Mouse (Mus musculus): ENCODE measurements around the gene Tnni1. TPM values are rescaled to one million over a fixed set of nuclear protein-coding genes. Genes with fewer than 3 reads are reported as not detected.

The Tnni1 gene
- total RNA-seq, 2 experiments from 2014 or later, result 2.9 to 3.2 TPM

DNA sequence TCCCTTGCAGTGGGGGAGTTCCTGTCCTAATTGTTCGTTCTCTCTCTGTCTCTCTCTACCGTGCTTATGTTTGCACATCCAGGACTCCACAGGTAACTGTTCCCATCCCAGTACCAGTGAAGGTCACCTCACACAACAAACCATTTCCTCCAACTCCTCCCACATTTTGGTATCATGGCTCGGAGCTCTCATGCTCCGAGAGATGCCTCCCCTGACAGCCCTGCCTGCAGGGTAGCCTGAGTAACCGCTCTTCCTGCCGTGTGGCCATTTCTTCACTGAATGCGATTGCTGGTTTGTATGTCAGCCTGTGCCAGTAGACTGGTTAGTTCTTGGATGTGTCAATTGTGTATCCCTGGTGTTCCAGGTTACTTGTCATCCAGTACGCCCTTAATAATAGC, 7.7 kb upstream of the Tnni1 start:
- DNase-seq (ENCODE audit: low spot score in 2 of 2), result no peak
- Histone ChIP-seq H3K4me3 (no peak overlapping the region), H3K27ac (no peak overlapping the region; the same call in 1 of the 2 replicates)
- TF ChIP-seq CTCF (conservative IDR thresholded peaks at IDR 0.05), result no peak

DNA sequence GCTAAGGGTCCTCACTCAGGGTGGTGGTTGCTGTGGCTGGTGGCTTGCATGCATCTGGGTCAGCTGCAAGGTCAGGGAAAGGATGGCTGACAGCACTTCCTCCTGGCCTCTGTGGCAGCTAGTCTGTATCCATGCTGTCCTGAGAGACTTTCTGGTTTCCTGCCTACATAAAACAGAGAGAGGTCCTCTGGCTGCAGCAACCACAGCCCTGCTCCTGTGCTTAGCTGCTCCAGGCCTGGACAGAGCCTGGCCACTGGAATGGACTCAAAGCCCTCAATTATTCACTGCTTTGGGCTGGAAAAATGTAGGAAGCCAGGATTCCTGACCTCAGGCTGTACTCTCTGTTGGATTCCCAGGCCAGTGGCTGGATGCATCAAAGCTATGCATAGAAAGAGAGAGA, 2.6 kb upstream of the Tnni1 start:
- Histone ChIP-seq H3K4me3 (no peak overlapping the region), H3K27ac (no peak overlapping the region)
- no peak for TF ChIP-seq CTCF (conservative IDR thresholded peaks at IDR 0.05)
- no peak for DNase-seq (ENCODE audit: low spot score in 2 of 2)

DNA sequence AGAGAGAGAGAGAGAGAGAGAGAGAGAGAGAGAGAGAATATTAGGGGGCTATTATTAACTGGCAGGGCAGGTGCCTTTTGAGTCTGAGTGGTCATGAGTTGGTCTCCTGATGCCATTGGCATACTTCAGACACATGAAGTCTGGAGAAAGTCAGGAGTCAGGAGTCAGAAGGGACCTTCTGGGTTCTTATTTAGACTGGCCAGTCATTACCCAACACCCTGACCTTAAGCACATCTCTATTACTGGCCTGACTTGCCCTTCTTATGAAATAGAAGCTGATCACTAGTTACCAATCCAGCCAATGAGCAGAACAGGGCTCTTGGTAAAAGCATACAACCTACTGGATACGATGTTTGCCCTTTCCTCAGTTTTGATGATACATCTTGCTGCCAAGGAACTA, 2.2 kb upstream of the Tnni1 start:
- H3K27ac ChIP-seq, result no peak overlapping the region
- no peak for DNase-seq (ENCODE audit: low spot score in 2 of 2)
- TF ChIP-seq CTCF (conservative IDR thresholded peaks at IDR 0.05), result no peak
- H3K4me3 ChIP-seq, result no peak overlapping the region

DNA sequence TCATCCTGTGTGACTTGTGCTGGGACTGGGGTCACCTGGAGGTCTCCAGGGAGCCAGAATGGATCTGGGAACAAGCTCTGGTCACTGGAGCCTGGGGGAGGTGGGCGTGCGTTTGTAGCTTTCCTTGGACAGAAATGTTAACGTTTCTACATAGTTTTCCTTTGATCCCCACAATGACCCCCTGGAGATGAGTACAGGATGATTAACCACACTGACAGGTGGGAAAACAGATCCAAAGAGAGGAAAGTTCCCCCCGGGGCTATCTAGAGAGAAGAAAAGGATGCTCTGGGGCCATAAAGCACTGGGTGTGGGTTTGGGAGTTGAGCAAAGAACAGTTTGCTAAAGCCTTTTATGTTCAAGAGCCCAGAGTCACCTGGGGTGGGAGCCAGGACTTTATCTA, 1.4 kb downstream of the Tnni1 start:
- DNase-seq (ENCODE audit: low spot score in 2 of 2), result no peak
- no peak for TF ChIP-seq CTCF (conservative IDR thresholded peaks at IDR 0.05)
- Histone ChIP-seq H3K27ac (peak overlapping the region; percentile 63), H3K4me3 (no peak overlapping the region)

DNA sequence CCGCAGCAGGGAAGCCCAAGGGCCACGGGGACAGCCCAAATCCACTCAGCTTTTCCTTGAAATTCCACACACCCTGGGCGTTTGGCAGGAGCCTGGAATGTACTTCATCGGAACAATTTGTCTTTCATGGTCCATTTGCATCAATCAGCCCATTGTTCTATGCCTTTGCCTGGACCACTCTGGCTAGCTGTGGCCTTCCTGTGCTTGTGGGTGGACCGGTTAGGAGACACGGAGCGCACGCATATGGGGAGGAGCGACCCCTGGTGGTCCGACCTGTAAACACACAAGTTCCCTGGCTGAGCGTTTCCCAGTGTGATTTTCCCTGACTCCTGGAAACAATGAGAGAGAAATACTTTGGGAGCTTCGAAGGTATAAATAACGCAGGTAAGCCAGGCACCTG, 2.0 kb downstream of the Tnni1 start:
- TF ChIP-seq CTCF (conservative IDR thresholded peaks at IDR 0.05), result peak; percentile 87
- Histone ChIP-seq H3K4me3 (no peak overlapping the region), H3K27ac (peak overlapping the region; percentile 63; the same call in 1 of the 2 replicates)
- DNase-seq (ENCODE audit: low spot score in 2 of 2), result peak; percentile 65 to 73

DNA sequence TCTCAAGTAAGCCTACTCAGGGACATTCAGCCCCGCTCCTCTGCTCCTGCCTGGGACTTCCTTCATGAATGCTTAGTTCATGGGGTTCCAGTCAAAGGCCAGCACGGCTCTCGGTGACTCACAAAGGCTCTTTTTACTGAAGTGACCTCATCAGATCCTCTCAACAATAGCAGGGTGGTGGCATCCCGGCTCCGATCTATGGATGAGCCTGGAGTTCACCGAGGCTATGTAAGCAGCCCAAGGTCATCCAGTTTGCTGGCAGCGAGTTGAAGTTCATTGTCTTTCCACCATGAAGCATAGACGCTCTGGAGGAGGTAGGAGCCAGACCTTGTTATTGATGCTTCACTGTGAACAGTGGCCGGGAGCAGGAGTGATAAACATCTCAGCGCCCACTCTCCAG, 3.6 kb downstream of the Tnni1 start:
- no peak for DNase-seq (ENCODE audit: low spot score in 2 of 2)
- Histone ChIP-seq H3K27ac (peak overlapping the region; percentile 81), H3K4me3 (no peak overlapping the region)
- no peak for TF ChIP-seq CTCF (conservative IDR thresholded peaks at IDR 0.05)

DNA sequence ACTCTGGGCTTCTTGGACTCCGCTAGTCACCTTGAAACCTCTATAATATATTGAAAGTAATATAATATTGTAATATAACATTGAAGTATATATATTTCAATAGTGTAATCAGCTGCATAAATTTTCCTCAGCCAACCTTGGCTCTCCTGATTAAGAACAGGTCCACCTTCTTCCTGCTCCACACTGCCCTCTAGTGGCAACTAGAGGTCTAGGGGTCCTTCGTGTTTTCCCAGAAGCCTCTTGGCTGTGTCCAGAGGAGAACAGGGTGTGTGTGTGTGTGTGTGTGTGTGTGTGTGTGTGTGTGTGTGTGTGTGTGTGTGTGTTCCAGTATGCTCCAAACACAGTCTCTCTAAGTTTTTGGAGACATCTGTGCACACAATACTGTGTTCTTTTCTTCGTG, 8.6 kb downstream of the Tnni1 start:
- TF ChIP-seq CTCF (conservative IDR thresholded peaks at IDR 0.05), result peak; percentile 76
- DNase-seq (ENCODE audit: low spot score in 2 of 2), result peak in 1 of 2 experiments; percentile 76
- Histone ChIP-seq H3K27ac (no peak overlapping the region), H3K4me3 (no peak overlapping the region)

DNA sequence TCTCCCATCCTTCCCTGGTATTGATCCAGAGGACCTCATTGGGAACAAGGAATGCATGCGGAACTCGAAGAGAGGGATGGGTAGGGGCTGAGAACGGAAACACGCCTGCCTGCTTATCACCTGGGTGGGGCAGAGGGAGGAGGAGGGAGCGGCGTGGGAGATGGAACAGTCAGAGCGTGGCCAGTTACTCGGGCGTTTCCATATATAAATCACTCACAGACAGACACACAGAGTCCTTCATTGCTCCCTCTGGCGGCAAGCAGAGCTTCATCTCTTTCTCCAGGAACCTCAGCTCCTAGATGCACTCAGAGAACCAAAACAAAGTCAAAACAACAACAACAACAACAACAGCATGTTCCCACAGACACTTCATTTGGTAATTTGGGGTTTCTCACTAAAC, 9.5 kb downstream of the Tnni1 start:
- H3K27ac ChIP-seq, result no peak overlapping the region
- no peak for DNase-seq (ENCODE audit: low spot score in 2 of 2)
- TF ChIP-seq CTCF (conservative IDR thresholded peaks at IDR 0.05), result peak; percentile 67
- H3K4me3 ChIP-seq, result no peak overlapping the region

DNA sequence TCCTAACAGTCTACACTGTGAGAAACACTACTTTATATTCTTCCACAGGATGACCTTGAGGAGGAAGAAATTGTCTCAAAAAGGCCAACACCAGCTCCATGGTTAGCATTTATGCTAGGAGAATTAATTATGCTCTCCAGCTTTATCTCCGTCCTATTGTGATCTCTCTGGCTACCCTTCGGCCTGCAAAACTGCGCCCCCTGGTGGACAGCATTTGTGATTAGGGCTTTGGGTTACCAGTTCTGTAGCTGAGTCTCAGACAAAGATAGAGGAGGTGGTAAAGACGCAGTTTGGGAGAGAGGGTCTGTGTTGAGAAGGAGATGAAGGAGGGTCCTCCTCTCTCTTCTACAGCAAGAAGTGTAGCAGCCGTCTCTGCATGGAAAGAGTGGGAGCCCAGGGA, 10.6 kb downstream of the Tnni1 start:
- H3K4me3 ChIP-seq, result no peak overlapping the region
- peak in 1 of 2 experiments; percentile 79 for DNase-seq (ENCODE audit: low spot score in 2 of 2)
- peak; percentile 95 for TF ChIP-seq CTCF (conservative IDR thresholded peaks at IDR 0.05)
- no peak overlapping the region for H3K27ac ChIP-seq

DNA sequence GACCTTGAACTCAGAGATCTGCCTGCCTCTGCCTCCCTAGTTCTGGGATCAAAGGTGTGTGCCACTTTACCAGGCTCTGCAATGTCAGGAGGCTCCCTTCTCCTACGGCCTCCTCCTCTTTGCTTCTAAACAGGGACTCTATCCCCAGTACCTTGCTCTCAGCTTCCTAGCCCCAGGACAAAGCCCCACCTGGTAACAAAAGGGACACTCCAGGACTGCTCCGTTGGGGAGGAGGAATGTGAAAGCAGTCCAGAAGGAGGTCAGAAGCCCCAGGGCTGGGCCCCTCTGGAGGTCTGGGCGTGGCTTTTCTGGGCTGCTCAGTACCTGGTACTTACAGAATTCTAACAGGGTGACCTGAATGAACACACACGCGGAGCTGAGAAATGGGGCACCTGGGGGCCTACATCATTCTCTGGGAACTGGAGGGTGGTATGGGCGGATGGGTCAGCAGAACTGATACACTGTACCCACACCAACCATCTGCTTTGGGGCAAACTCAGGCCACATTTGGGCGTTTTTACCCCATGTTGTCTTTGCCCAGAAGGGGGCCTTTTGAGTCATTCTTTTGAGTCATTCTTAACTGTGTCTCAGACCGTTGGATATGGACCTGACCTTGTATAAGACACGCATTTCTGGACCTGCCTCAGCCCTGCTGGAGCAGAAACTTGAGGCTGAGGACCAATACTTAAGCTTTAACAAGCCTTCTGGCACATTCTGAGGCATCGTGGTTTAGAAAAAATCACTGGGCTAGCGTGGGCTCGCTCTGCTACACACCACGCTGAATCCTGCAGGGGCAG, 13.1 kb downstream of the Tnni1 start:
- Histone ChIP-seq H3K27ac (no peak overlapping the region), H3K4me3 (no peak overlapping the region)
- no peak for TF ChIP-seq CTCF (conservative IDR thresholded peaks at IDR 0.05)
- no peak for DNase-seq (ENCODE audit: low spot score in 2 of 2)

DNA sequence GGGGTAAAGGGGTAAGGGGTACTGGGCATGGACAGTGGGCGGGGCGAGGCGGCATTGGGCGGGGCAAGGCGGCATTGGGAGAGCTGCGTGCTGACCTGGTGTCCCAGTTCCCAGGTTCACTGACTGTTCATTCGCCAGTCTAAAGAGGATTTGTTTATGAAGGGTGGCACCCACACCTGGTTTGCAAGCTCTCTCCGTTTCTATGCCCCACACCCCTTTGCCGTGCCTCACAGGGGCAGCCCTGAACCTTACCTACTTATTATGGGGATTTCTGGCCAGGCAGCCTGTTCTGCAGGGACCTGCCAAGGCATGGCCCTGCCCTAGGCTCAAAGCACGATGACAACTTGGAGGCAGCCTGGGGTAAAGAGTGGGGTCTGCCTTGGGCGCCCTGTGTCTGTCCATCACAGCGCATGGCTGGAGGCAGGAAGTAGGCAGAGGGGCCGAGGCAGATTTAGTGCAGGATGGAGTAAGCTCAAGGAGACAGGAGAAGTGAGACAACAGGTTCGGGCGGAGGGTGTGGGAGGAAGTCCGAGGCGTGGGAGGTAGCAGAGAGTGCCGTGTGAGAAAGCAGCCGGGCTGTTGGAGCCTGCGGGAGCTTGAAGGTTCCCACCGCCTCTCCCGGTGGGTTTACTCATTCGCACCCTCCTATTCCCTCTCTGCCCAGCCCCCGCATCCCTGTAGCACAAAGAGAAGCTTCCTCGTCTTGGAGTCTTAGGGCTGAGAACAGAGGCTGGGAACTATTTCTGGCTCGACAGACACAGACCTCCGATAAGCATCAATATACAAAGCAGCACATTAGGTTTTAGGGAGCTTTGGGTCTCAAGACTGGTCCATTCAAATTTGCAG, 14.4 kb downstream of the Tnni1 start:
- Histone ChIP-seq H3K4me3 (no peak overlapping the region; the same call in 1 of the 2 replicates), H3K27ac (no peak overlapping the region)
- no peak for TF ChIP-seq CTCF (conservative IDR thresholded peaks at IDR 0.05)
- DNase-seq (ENCODE audit: low spot score in 2 of 2), result peak in 1 of 2 experiments; percentile 25

DNA sequence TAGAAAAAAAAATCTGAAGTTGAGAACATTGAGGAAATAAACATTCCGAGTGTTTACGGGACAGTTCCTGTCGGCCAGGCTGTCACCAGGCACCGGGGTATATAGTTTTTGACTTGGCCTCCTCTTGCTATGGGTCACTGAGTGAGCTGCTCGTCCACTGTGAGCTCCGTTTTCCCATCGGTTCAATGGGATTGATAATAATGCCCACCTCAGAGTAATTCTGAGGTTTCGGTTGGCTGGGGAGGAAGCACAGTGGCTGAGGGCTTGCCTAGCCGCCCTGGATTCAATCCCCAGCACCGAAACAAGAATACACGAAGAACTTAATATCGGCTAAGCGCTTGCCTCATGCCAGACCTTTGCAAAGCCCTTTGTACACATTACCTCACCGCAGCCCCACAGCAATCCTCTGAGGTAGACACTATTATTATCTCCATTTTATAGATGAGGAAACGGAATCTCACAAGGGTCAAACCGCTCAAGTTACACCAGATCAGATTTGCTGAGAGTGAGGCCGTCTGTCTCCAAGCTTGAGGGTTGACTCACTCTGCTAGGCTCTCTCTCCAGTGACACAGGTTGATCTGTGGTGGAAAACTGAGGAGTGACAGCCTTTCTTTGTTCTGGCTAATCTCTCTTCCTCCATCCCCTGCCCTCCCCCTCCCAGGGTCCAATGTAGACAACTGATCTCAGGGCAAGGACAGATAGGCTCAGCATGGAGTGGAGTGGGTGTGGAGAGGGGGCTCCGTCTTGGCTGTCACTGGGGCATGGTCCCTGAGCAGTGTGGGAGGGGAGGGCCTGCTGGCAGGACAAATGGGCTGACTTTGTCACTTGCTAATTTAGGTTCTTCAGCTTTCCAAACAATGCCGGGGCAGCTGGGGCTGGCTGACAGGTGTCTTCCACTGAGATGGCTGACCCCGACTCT, 15.2 kb downstream of the Tnni1 start:
- Histone ChIP-seq H3K4me3 (no peak overlapping the region; the same call in 1 of the 2 replicates), H3K27ac (no peak overlapping the region)
- no peak for TF ChIP-seq CTCF (conservative IDR thresholded peaks at IDR 0.05)
- DNase-seq (ENCODE audit: low spot score in 2 of 2), result no peak

Data from layer of hippocampus, adult 2 months (tissue).